Mouse (Mus musculus) erythroblast, embryonic 14.5 days (primary cell): ENCODE measurements around the gene Ifi27l2a. TPM values are rescaled to one million over a fixed set of nuclear protein-coding genes. Genes with fewer than 3 reads are reported as not detected.

Experiments used
- H3K27me3 ChIP-seq: 2 replicates; pipeline ENCODE4 v1.6.1; 2012; ENCODE audit warnings: inconsistent platforms; ENCODE audit not compliant: control insufficient read depth
- H3K36me3 ChIP-seq: 2 replicates; pipeline ENCODE4 v1.6.1; 2012; ENCODE audit warnings: mild to moderate bottlenecking, inconsistent platforms; ENCODE audit not compliant: control insufficient read depth
- H3K4me1 ChIP-seq: 2 replicates; pipeline ENCODE4 v1.6.1; 2012; ENCODE audit warnings: inconsistent platforms; ENCODE audit not compliant: control insufficient read depth
- H3K4me3 ChIP-seq: replicated peaks from 2 replicates; pipeline ENCODE3; 2012; ENCODE audit warnings: moderate library complexity, mild to moderate bottlenecking, inconsistent platforms
- H3K9me3 ChIP-seq: 2 replicates; pipeline ENCODE4 v1.6.1; 2012; ENCODE audit warnings: low read length, inconsistent platforms, mixed read lengths; ENCODE audit not compliant: control insufficient read depth
- GATA1 ChIP-seq: IDR thresholded peaks from 2 replicates; pipeline ENCODE4 v1.6.1; 2012; ENCODE audit warnings: low read length, inconsistent platforms, mixed read lengths
- TAL1 ChIP-seq: IDR thresholded peaks from 3 replicates; pipeline ENCODE4 v1.6.1; 2012; ENCODE audit warnings: low read length, inconsistent platforms, mixed read lengths
- polyA plus RNA-seq: library from polyadenylated mRNA; stranded (reverse); fragments of >175 nt; gene quantifications from 2 replicates; pipeline ENCODE4 v1.2.3, GENCODE M21; 2012

Gene Ifi27l2a
- polyA plus RNA-seq, 1 experiment, result 0.15 TPM

GRCm38 (mm10) chr12:103396751-103397150 lies 46.7 kb downstream of the Ifi27l2a start:
- Histone ChIP-seq H3K36me3 (peaks cover 92% of the 10 kb centered on the region), H3K4me3 (no peak overlapping the region), H3K4me1 (peaks cover 62% of the 10 kb centered on the region), H3K27me3 (no peaks in the 10 kb centered on the region), H3K9me3 (no peaks in the 10 kb centered on the region)
- no peak for TF ChIP-seq GATA1
- no peak for TF ChIP-seq TAL1

GRCm38 (mm10) chr12:103395486-103396275 lies 47.8 kb downstream of the Ifi27l2a start:
- TF ChIP-seq GATA1 (no peak), TAL1 (no peak)
- Histone ChIP-seq H3K9me3 (no peaks in the 10 kb centered on the region), H3K4me3 (peak overlapping the region; percentile 6), H3K27me3 (no peaks in the 10 kb centered on the region), H3K4me1 (peaks cover 73% of the 10 kb centered on the region), H3K36me3 (peaks cover 92% of the 10 kb centered on the region)

- Histone ChIP-seq H3K27me3 (no peaks in the 10 kb centered on the region), H3K36me3 (peaks cover 78% of the 10 kb centered on the region), H3K9me3 (no peaks in the 10 kb centered on the region), H3K4me3 (peak overlapping the region; percentile 56), H3K4me1 (peaks cover 90% of the 10 kb centered on the region)
- TF ChIP-seq TAL1 (peak; percentile 90), GATA1 (peak; percentile 95)
Measured at GRCm38 (mm10) chr12:103393528-103393927, 50.0 kb downstream of the Ifi27l2a start.

Other genes starting within 250 kb of the Ifi27l2a start
- gene Prima1, start 201.5 kb downstream of the Ifi27l2a start, polyA plus RNA-seq, result not detected in 2 replicates
- gene Fam181a, start 132.7 kb downstream of the Ifi27l2a start, polyA plus RNA-seq, result not detected in 2 replicates
- gene Asb2, start 87.7 kb downstream of the Ifi27l2a start, polyA plus RNA-seq, result 0.14 and 0.16 TPM in 2 replicates
- 1.5 and 1.9 TPM in 2 replicates for gene Otub2, start 55.0 kb downstream of the Ifi27l2a start, polyA plus RNA-seq
- gene 9330161L09Rik, start 35.9 kb downstream of the Ifi27l2a start, polyA plus RNA-seq, result not detected in 2 replicates
- gene Ddx24, start 17.9 kb downstream of the Ifi27l2a start, polyA plus RNA-seq, result 1.9 and 3.5 TPM in 2 replicates
- gene Ifi27, start 9.5 kb downstream of the Ifi27l2a start, polyA plus RNA-seq, result 0.08 TPM in 1 of 2 replicates, not detected in the other
- not detected in 2 replicates for gene Ifi27l2b, start 13.5 kb upstream of the Ifi27l2a start, polyA plus RNA-seq
- not detected in 2 replicates for gene Ppp4r4, start 88.6 kb upstream of the Ifi27l2a start, polyA plus RNA-seq
- gene Serpina10, start 187.8 kb upstream of the Ifi27l2a start, polyA plus RNA-seq, result not detected in 2 replicates
- gene Serpina6, start 213.5 kb upstream of the Ifi27l2a start, polyA plus RNA-seq, result 0.37 and 0.38 TPM in 2 replicates
- gene Serpina16, start 232.5 kb upstream of the Ifi27l2a start, polyA plus RNA-seq, result not detected in 2 replicates